Mouse (Mus musculus): Measurements from ENCODE around the gene Calcrl.
"Not testable (repeated sequence)": the region's sequence is repeated elsewhere in the genome, so short reads cannot be mapped to it uniquely, and the experiment has no call there.

The Calcrl gene

DNA sequence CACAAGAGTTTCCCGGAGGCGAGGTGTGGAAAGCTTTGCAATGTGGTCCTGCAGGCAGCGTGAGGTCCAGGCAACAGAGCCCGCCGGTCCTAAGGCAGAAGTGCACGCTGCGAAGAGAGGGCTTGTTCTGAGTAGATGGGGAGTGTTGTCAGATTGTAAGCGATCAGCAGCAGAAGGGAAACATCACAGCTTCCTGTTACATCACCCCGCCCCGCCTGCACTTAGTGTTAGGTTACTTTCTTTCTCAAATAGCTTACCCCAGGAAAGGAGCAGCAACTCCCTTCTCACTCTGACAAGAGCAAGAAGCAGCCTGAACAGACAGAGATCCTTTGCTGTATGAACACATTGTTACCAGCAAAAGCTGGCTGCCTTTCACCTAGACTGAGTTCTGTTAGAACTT lies at the start of gene Calcrl:
Gene Calcrl, minus strand, starts transcription at position 274 of the 400 bp plus-strand sequence.
- DNase-seq, result peak; percentile 86

DNA sequence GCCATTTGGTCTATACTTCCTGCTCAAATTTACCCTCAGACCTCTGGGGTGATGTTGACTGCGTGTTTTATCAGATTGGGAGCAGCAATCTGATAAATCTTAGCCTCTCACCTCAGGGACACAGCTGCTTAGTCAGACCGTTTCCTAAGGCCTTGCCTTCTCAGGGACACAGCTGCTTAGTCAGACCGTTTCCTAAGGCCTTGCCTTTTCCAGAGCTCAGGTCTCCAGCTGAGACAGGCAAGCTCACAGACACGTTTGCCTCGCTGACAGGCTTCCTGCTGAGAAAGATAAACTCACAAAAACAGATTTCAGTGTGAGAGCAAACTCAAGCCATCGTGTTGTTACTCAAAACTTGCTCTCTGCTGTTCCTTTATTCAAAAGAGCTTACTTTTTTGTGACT lies 49.4 kb upstream of the Calcrl start:
- no peak for DNase-seq

DNA sequence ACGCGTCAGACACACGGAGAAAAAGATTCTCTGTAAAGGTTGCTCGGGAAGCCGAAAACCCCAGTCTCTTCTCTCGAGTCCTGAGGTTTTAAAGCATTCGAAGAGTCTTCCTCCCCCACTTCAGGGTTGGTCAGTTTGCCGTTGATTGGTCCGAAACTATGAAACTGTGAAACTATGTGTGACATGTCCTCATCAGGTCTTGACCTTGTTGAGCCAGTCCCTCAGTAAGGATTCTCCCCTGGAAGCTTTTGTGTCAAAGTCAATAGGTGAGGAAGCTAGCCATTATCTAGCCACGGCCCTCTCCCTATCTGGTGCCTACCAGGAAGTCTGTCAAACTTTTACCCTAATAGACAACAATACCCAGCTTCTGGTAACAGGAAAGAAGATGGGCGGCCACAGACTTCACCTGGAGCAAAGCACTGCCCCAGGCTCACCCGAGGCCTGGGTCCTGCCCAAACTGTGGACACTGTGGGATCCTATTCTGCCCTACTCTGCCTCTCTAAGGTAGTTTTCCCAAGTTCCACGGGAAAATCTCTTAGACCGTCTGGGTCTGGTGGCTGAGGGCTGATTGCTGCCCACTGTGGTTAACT lies 48.8 kb upstream of the Calcrl start:
- no peak for DNase-seq

DNA sequence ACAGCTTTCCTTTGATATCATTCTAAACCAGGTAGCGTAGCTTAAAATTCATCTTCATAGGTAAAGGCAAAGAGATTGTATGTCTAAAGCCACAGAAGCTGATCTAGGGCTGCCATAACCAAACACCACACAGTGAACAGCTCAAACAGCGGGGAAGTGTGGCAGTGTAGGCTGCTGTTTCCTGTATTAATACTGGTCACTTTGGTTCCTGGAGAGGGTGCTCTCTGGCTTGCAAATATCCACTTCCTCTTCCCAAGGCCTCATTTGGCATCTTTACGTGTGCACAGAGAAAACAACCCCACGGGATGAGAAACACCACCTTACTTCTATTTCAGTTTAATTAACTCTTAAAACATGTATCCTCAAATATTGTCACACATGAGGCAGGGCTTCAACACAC lies 42.2 kb upstream of the Calcrl start:
- no peak for DNase-seq

DNA sequence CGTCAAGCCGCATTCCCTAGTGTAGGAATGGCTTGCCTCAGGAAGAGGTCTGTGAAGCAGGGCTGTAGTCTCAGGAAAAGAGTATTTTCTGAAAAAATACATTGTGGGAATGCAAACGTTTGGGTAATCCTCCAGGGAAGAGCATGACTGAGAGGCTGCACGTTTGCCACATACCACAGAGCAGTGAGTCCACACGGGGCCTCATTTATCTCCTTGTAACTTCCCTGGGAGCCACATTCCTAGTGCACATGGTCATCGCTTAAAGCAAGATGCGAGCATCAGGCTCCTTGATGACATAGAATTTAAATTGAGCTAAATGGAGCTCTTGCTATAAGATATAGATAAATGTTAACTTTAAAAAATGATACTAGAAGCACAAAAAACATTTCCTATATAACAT lies 39.7 kb upstream of the Calcrl start:
- DNase-seq, result no peak

DNA sequence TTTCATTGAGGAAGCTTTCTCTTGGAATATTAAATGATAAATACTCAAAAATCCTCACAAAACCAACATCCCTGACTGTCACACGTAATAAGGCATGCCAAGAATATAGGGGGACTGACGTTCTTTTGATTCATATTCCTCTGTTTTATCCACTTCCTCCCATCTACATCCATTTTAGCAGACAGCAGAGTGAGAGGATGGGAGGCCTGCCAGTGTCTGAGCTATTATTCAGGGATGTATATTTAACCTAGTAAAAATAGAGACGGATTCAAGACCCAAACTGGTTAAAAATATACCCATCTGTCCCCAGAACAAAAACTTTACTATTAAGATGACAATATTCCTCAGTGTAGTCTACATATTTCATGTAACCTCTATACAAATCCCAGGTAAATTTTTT lies 37.2 kb upstream of the Calcrl start:
- no peak for DNase-seq

DNA sequence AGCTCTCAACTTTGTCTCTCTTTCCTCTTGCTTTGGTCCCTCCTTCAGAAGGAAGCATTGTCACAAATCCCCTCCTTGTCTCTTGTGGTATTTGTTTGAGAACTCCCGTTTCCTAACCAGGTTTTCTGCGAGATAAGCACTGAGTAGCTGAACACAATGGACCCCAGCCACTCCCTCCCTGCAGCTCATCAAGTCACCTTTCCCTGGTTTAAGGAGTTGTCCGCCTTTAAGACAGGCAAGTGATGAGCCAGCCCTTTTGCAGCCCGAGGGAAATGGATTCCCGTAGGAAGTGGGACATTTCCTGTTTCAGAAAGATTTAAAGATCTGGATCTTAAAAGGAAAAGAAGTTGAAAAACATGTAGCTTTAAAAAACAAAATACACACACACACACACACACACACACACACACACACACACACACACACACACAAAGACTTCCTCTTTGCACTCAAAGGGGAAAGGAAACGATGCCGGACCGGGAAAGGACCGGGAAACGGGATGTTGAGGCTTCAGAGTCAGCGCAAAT lies 34.5 kb upstream of the Calcrl start:
- peak; percentile 28 for DNase-seq

DNA sequence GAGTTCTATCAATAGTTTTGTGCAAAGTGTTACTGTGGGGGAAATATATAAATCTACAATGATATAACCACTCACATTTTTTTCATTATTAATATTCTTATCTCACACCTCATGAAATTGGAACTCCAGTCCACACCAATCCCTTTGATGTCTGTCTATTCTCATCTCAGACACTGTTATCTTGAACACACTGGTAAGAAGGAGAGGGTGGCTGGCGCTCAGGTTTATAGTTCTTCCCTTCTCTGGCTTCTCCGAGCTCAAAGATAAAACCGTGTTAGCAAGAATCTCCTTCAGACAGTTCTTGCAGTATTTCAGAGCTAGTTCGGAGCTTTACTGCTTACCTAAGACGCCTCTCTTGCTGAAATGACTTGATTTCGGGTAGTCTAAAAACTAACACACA lies 32.0 kb upstream of the Calcrl start:
- DNase-seq, result no peak

DNA sequence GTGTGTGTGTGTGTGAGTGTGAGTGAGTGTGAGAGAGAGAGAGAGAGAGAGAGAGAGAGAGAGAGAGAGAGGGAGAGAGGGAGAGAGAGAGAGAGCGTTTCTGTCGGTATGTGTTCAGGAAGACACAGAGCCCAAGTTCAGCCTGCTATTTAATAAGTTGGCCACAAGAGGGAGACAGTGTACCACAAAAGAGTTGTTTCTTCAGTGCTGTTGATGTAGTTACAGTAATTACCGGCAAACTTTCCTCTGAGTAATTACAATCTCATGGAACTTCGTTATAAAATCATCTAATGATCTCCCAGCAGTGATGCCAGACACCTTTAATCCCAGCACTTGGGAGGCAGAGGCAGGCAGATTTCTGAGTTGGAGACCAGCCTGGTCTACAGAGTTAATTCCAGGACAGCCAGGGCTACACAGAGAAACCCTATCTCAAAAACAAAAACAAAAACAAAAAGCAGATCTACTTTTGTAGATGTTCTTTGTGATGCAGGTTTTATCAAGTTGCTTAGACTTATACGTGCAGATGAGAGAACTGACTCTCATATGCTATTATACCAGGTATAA lies 30.1 kb upstream of the Calcrl start:
- peak; percentile 76 for DNase-seq

DNA sequence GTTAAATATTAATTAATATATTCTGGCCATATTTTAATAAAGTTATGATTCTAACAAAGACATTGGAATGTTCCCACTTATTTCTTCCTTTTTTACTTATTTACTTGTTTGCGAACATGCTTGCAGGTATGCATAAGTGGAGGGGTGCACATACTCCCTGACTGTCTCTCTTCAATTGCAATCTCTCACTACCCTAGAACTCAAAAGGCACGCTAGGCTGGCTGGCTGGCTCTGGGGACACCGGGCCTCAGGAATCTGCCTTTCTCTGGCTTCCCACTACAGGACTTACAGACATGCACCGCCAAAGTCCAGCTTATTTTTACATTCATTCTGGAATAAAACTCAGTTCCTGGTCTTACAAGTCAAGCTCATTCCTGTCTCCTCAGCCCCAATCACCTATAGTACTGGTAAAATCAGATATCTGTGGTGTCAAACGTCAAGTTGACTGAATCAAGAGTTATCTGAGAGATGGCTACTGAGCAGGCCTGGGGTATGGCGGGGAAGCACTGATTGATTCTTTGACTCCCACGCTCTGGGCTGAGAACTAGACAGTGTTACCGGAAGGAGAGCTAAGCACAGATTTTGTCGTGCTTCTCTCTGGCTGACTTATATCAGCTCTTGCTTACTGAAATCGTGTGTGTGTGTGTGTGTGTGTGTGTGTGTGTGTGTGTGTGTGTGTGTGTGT lies 29.5 kb upstream of the Calcrl start:
- peak; percentile 6 for DNase-seq

DNA sequence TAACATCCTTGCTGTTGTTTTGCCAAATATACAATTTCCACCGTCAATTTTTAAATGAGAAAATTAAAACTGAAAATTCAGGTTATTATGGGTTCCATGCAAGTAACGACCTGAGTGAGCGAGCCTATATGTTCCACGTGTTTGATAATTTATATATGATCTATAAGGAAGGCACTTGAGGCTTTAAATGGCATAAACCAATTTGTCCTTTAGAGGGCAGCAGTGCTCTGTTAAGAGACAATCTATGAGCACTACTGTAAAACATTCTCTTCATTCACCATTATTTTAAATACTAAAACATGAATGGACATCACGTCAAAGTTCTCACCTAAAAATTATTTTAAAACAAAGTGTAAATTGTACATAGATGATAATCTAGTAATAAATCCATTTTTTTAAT lies 28.8 kb upstream of the Calcrl start:
- DNase-seq, result peak; percentile 43

DNA sequence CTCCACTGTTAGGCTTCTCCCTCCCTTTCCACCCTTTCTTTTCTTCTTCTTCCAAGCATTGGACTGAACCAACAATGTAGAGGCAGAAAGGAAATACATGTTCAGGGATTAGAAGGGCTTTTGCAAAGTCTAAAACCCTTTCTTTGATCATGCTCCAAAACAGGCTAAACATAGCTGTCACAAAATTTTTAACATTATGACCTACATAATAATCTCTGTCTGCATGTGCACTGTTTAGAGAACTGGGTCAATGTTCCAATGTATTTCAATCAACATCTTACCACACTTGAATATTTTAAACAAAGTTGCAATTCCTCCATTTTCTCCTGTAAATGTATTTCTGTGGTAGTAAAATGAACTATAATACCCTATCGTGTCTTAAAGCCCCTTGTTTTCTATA lies 20.3 kb upstream of the Calcrl start:
- no peak for DNase-seq

DNA sequence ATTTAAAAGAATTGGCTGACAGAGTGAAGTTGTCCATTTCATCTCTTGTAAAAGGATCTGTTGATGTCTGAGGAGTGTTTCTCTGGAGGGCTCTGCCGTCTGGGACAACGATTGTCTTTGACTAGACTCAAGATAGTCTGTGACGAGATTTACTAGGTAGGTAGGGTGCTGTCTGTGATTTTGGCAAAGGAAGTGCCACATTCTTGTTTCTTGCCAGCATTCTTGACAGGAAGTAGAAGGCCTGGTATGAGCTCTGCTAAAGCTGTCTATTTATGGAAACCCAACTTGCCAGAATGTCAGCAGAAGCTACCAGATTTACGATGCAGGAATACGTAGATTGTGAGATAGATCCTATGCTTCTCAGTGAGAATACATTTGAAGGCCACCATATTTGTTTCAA lies 16.7 kb upstream of the Calcrl start:
- no peak for DNase-seq

DNA sequence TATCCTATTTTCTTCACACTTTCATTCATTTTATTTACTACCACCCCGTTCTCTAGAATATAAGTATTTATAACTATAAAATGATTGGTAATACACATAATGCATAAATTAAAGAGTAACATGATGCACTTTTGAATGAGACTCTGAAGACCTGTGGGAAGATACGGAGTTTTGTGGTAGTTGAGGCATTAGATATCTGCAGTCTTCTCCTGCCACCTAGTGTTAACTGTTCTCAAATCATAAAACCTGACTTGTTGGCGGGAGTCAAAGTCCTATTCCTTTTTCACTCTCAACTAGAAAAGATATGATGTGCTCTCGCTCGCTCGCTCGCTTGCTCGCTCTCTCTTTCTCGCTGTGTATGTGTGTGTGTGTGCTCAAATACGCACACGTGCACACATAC lies 4.5 kb upstream of the Calcrl start:
- DNase-seq, result peak; percentile 75

DNA sequence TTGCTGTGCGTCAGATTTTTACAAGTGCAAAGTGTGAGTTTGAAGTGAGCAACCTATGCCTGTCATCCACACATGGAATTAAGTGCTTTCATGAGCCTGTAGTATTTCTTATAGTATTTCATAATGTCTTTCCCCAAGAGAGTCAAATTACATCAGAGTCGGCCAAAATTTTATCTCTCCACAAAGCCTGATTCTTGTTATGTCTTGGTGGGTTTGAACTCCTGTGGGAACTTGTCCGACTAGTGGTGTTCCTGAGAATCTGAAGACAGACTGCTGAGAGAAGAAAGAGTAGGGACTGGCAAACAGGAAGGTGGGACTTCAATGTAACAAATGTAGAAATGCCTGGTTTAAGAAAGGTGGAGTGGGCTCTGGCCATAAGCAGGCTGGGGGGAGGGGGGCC lies 3.6 kb upstream of the Calcrl start:
- no peak for DNase-seq

DNA sequence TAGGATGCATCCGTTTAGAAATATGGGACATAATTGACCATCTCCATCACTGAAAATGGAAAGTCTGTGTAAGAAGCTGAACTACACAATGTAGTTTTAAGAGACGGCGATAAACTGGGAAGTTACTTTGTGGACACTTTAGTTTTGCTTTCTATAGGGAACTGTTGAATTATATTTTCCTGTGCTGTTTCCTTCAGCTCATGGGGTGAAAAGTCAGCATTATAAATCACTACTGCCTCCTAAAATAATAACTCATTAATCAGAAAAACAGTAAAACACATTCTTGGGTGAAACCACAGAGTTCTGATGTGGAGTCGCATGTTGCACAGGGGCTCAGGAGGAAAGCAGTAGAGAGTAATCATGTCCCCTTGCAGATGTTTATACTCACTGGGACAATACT lies 1.3 kb upstream of the Calcrl start:
- peak; percentile 25 for DNase-seq

DNA sequence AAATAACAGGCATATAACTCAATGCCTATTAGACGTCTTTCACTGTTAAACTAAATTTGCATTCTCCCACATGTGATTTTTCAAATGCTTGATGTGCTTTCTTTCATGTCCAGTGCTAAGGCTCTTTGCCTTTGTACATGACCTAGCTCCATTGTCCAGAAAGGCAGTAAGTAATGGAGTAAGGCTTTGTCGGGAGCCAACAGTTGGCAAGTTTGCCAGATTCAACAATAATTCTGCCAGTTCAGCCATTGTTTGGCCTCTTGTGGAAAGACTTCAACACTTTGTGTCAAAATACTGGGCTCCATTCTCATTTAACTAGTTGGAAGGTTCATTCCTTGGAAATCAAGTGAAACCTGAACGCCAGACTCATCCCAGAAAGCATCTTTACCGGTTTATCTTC lies 8.7 kb downstream of the Calcrl start:
- DNase-seq, result no peak

DNA sequence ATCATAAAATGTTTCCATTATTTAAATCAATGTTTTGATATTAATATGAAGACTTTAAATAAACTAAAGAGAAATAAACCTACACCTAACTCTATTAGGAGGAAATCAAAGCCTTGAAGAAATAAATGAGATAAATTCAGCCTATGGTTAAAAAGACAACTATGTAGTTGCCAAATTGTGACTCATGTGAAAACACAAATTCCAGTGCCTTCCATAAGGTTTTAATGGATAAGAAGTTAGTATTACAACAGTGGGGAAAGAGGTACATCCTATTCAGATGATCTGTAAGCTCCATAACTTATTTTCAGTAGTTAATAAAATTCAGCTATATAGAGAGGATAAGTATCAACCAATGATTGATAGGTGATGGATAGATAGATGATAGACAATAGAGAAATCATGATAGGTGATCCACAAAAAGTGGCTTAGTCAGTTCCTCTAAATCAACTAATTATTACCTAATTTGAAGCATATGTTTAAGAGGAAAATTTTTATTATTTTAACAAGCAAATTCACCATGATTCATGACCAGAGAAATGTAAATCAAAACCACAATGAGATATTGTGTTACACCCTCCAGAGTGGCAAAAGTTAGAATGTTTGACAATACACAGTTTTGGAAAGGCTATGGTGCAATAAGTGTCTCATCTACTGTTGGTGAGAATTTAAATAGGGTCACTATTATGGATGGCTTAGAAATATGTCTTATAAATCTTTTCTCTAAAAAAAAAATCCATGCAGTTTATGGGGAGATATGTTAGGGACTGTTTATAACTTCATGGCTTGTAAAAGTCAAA lies 15.2 kb downstream of the Calcrl start:
- DNase-seq, result no peak

DNA sequence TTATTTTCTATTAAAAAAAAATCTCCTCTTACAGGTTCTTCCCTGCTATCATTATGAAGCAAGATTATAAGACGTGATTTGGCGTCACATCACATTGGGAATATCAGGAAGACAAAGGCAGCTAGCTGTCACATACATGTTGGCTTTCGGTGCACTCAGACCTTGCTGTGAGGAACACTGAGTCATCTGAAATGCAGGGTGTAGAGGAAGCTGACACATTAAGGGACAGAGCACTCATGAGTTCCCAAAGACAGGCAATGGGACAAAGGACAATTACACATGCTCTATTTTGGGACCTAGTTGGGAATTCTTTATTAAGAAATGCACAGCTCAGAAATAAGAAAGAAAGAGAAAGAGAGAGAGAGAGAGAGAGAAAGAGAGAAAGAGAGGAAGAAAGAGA lies 20.4 kb downstream of the Calcrl start:
- DNase-seq, result no peak

DNA sequence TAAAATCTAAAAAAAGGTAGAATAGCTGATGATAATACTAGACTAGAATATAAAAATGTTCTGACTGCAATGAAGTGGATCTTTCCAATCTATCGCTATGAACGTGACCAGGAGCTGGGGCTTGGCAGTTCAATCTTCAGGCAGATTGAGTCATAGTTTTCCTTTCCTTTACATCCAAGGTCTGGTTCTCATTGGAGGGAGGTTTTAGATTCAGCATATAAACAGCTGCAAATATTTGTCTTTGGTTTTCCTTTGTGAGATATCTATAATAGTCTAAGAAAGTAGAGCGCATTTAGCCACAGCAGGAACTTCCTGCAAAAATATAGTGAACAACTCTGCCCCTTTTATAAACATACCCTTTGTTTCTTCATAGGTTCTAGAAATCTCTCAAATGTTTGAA lies 22.5 kb downstream of the Calcrl start:
- no peak for DNase-seq

DNA sequence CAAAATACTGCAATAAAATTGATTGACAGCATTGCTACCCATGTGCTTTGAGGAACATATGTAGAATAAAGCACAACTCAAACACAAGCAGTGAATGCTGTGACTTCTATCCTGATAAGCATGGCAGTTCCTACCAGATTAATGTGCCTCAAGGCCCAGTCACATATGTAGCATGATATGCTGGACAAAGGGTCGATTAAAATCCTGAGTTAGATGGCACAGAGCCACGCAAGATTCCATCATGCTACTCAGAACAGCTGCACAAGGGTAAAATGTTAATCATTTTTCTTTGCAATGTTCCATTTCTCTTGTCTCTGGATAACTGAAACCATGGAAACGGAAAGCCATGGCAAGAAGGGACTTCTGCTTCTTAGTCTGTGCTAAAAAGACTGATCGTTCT lies 28.7 kb downstream of the Calcrl start:
- DNase-seq, result no peak

DNA sequence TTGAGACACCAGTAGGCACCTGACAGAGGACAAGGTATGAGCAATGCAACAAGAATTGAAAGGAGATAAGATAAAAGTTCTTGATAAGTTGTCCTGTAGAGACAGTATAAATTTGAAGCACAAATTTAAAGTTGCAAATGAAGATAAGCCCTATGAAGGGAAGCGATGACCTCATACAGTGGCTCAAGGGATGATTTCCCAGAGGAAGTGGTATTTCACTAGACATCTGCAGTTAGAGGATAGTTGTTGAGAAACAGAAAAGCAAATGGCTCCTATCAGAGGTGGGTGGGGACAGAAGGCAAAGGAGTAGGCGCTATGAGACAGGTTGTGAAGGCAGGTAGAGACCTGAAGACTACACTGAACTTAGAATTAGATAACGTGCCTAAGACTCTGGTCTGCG lies 32.0 kb downstream of the Calcrl start:
- no peak for DNase-seq

DNA sequence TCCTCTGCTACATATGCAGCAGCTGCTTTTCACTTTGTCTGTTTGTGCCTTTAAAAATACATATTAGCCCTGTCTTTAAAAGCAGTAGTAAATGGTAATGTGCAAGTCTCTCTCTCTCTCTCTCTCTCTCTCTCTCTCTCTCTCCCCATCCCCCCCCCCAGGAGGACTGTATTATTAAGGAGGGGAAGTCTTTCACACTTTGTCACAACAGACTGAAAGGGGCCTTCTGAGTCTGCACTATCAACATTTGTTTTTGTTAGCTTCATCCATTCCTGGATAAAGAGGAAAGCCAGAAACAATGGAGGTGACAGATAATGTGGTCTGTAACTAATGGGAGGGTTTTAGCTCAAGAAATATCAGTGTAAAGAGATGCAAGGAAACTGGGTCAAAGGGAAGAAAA lies 36.1 kb downstream of the Calcrl start:
- DNase-seq, result no peak

DNA sequence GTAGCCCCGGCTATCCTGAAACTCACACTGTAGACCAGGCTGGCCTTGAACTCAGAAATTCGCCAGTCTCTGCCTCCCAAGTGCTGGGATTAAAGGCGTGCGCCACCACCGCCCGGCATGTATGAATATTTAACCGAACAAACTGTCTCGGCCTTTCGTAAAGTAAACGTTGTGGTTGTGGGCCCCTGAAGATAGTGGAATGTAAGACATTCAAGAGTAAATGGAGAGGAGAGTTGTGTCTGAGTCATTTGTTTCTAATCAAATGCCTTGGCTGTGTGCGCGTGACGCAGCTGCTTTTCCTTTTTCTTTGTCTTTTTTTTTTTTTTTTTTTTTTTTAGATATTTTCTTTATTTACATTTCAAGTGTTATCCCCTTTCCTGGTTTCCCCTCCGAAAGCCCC lies 36.7 kb downstream of the Calcrl start:
- DNase-seq, result not testable (repeated sequence)

Data from kidney, adult 9 months (tissue).